15 mouse cellular contexts compared by ENCODE assay signal in genomic region chr10:69709631-69710030, GRCm38 (mm10).
A peak's percentile ranks its signal among the peaks of the same experiment; 100 is the strongest.
DNase-seq lines count a peak whose midpoint lies in the region; ATAC-seq lines count a peak whose summit lies in the region.
"Had no signal": no experiment of that assay in that cellular context is flagged by ENCODE, and none has a peak within 500 bp of the region (broad histone marks: within the 10 kb centered on the region; RNA-seq: fewer than 3 reads in every experiment).

No protein-coding gene starts in this region.

- 0 out of 2 replicates have a peak overlapping the region, but pooled peaks have one; percentile 5 for H3K4me2 ChIP-seq in forebrain, embryonic 13.5 days
- H3K4me2 ChIP-seq in forebrain, embryonic 14.5 days (ENCODE audit: low read length): no peak overlapping the region; the same call in 1 of the 2 replicates
- peak overlapping the region; percentile 77 for H3K4me2 ChIP-seq in hindbrain, embryonic 13.5 days
- no peak overlapping the region for H3K4me2 ChIP-seq in hindbrain, embryonic 12.5 days (replicated peaks)
- H3K4me2 ChIP-seq: heart, embryonic 13.5 days; kidney, embryonic 15.5 days; liver, embryonic 13.5 days had no signal

- no peaks in the 10 kb centered on the region for H3K9me3 ChIP-seq in forebrain, embryonic 13.5 days (replicated peaks)
- no peaks in the 10 kb centered on the region for H3K9me3 ChIP-seq in forebrain, embryonic 14.5 days (replicated peaks; ENCODE audit: control insufficient read depth, low read length)
- H3K9me3 ChIP-seq in hindbrain, embryonic 13.5 days: no peaks in the 10 kb centered on the region
- H3K9me3 ChIP-seq in hindbrain, embryonic 12.5 days (replicated peaks): no peaks in the 10 kb centered on the region
- H3K9me3 ChIP-seq: embryonic facial prominence, embryonic 10.5 days; heart, embryonic 13.5 days; kidney, embryonic 15.5 days; liver, embryonic 13.5 days had no signal

- no peak overlapping the region for H3K27ac ChIP-seq in forebrain, embryonic 13.5 days
- H3K27ac ChIP-seq in forebrain, embryonic 14.5 days (ENCODE audit: low read depth, low read length): no peak overlapping the region
- no peak overlapping the region for H3K27ac ChIP-seq in hindbrain, embryonic 13.5 days
- no peak overlapping the region for H3K27ac ChIP-seq in hindbrain, embryonic 12.5 days
- H3K27ac ChIP-seq: embryonic facial prominence, embryonic 10.5 days; heart, embryonic 13.5 days; kidney, embryonic 15.5 days; liver, embryonic 13.5 days had no signal

- peaks cover 52% of the 10 kb centered on the region for H3K4me1 ChIP-seq in forebrain, embryonic 13.5 days
- peaks cover 26% of the 10 kb centered on the region for H3K4me1 ChIP-seq in forebrain, embryonic 14.5 days (ENCODE audit: control insufficient read depth, insufficient read depth, low read length)
- H3K4me1 ChIP-seq in hindbrain, embryonic 13.5 days (replicated peaks): peaks cover 77% of the 10 kb centered on the region
- peaks cover 49% of the 10 kb centered on the region for H3K4me1 ChIP-seq in hindbrain, embryonic 12.5 days
- H3K4me1 ChIP-seq: liver, embryonic 13.5 days had no signal

- ATAC-seq in forebrain, embryonic 13.5 days: no peak
- ATAC-seq in forebrain, embryonic 14.5 days: no peak
- no peak for ATAC-seq in hindbrain, embryonic 13.5 days (ENCODE audit: low FRiP score)
- ATAC-seq in hindbrain, embryonic 12.5 days (ENCODE audit: low FRiP score): no peak

- no peak overlapping the region for H3K9ac ChIP-seq in forebrain, embryonic 13.5 days
- H3K9ac ChIP-seq in forebrain, embryonic 14.5 days (ENCODE audit: low read length): no peak overlapping the region
- no peak overlapping the region for H3K9ac ChIP-seq in hindbrain, embryonic 13.5 days
- no peak overlapping the region for H3K9ac ChIP-seq in hindbrain, embryonic 12.5 days
- H3K9ac ChIP-seq: heart, embryonic 13.5 days; kidney, embryonic 15.5 days; liver, embryonic 13.5 days had no signal

- 86% methylated on average over 2 of the region's 2 CpGs for WGBS in forebrain, embryonic 13.5 days
- WGBS in forebrain, embryonic 14.5 days: 83% methylated on average over 2 of the region's 2 CpGs
- 91% methylated on average over 2 of the region's 2 CpGs for WGBS in hindbrain, embryonic 13.5 days
- WGBS in hindbrain, embryonic 12.5 days: 80% methylated on average over 2 of the region's 2 CpGs

- no peaks in the 10 kb centered on the region for H3K27me3 ChIP-seq in forebrain, embryonic 13.5 days
- H3K27me3 ChIP-seq in forebrain, embryonic 14.5 days (replicated peaks; ENCODE audit: control insufficient read depth, insufficient read depth, low read length): no peaks in the 10 kb centered on the region
- no peaks in the 10 kb centered on the region for H3K27me3 ChIP-seq in hindbrain, embryonic 13.5 days
- H3K27me3 ChIP-seq in hindbrain, embryonic 12.5 days: no peaks in the 10 kb centered on the region
- H3K27me3 ChIP-seq: kidney, embryonic 15.5 days had no signal

- no peaks in the 10 kb centered on the region for H3K36me3 ChIP-seq in forebrain, embryonic 13.5 days (ENCODE audit: poor library complexity, severe bottlenecking)
- no peaks in the 10 kb centered on the region for H3K36me3 ChIP-seq in forebrain, embryonic 14.5 days (ENCODE audit: control insufficient read depth, insufficient read depth, low read length)
- no peaks in the 10 kb centered on the region for H3K36me3 ChIP-seq in hindbrain, embryonic 13.5 days
- H3K36me3 ChIP-seq in hindbrain, embryonic 12.5 days: no peaks in the 10 kb centered on the region
- H3K36me3 ChIP-seq: embryonic facial prominence, embryonic 10.5 days; heart, embryonic 13.5 days; kidney, embryonic 15.5 days; liver, embryonic 13.5 days had no signal

- no peak for DNase-seq in forebrain, embryonic 14.5 days (ENCODE audit: low spot score)
- peak; percentile 86 for DNase-seq in cerebellum, adult 11 months
- DNase-seq in cerebellum, postnatal 25 days: peak; percentile 91 to 94
- no peak for DNase-seq in liver
- DNase-seq in thymus, adult 18-20 months: no peak
- DNase-seq: layer of hippocampus, adult 9-11 months; liver, embryonic 13.5 days; lung, postnatal 10 days had no signal

- no peak overlapping the region for H3K4me3 ChIP-seq in forebrain, embryonic 13.5 days
- no peak overlapping the region for H3K4me3 ChIP-seq in forebrain, embryonic 14.5 days (ENCODE audit: low read depth, low read length)
- no peak overlapping the region for H3K4me3 ChIP-seq in hindbrain, embryonic 13.5 days
- no peak overlapping the region for H3K4me3 ChIP-seq in hindbrain, embryonic 12.5 days
- H3K4me3 ChIP-seq: embryonic facial prominence, embryonic 10.5 days; heart, embryonic 13.5 days; kidney, embryonic 15.5 days; liver, embryonic 13.5 days; myocyte had no signal

Comparison
In these comparisons a context has a peak if more than half of its experiments do, and no peak if none do; other contexts are left out.
1. H3K4me2 ChIP-seq: peak in forebrain, embryonic 13.5 days (single experiment) and hindbrain, embryonic 13.5 days (single experiment); none in forebrain, embryonic 14.5 days (single experiment) and hindbrain, embryonic 12.5 days (single experiment).
2. DNase-seq: peak in cerebellum, adult 11 months (single experiment) and cerebellum, postnatal 25 days (2 of 2); none in forebrain, embryonic 14.5 days (single experiment), liver (single experiment) and thymus, adult 18-20 months (0 of 2).